In genomic region chr15:81937098-81937972, GRCm38 (mm10) we compare ENCODE assay signal across 8 mouse cellular contexts. TPM values are rescaled to one million over a fixed set of nuclear protein-coding genes. Genes with fewer than 3 reads are reported as not detected.
A peak's percentile ranks its signal among the peaks of the same experiment; 100 is the strongest.
DNase-seq lines count a peak whose midpoint lies in the region; ATAC-seq lines count a peak whose summit lies in the region.

No protein-coding gene starts in this region.

- H3K4me3 ChIP-seq in forebrain, embryonic 12.5 days (replicated peaks) = peak overlapping the region; percentile 51
- H3K4me3 ChIP-seq in midbrain, embryonic 16.5 days (ENCODE audit: low read depth, low read length) = peak overlapping the region; percentile 76

- intact Hi-C loops in left cerebral cortex, postnatal 14 days (cut with DNase I) = loop anchor here (5.0 kb wide), 1 partner anchor 50 kb away; the partner anchor contains the start of gene Xrcc6

- WGBS in forebrain, embryonic 12.5 days = 11% methylated on average over 19 of the region's 19 CpGs
- WGBS in midbrain, embryonic 16.5 days = 4% methylated on average over 19 of the region's 19 CpGs

- peaks cover 40% of the 10 kb centered on the region for H3K4me1 ChIP-seq in forebrain, embryonic 12.5 days
- peaks cover 28% of the 10 kb centered on the region for H3K4me1 ChIP-seq in midbrain, embryonic 16.5 days (ENCODE audit: control insufficient read depth, insufficient read depth, low read length)

- peaks cover 12% of the 10 kb centered on the region for H3K27me3 ChIP-seq in forebrain, embryonic 12.5 days
- H3K27me3 ChIP-seq in midbrain, embryonic 16.5 days (ENCODE audit: control insufficient read depth, insufficient read depth, low read depth, low read length) = no peaks in the 10 kb centered on the region

- no peaks in the 10 kb centered on the region for H3K36me3 ChIP-seq in forebrain, embryonic 12.5 days (replicated peaks)
- peaks cover 3% of the 10 kb centered on the region for H3K36me3 ChIP-seq in midbrain, embryonic 16.5 days (ENCODE audit: control insufficient read depth, insufficient read depth, low read length)

- DNase-seq in Muller cell, postnatal 12 days (ENCODE audit: inconsistent ontology term) = peak; percentile 45
- DNase-seq in adrenal gland, postnatal 36 days = peak; percentile 58 to 78
- DNase-seq in heart, postnatal 4 days = peak; percentile 43
- DNase-seq in left cerebral cortex, postnatal 14 days (ENCODE audit: low spot score in 2 of 2) = peak; percentile 73 to 82
- DNase-seq in gastrocnemius, postnatal 4 days (ENCODE audit: low spot score in 2 of 2) = no peak

- peak overlapping the region; percentile 66 for H3K9ac ChIP-seq in forebrain, embryonic 12.5 days
- H3K9ac ChIP-seq in midbrain, embryonic 16.5 days (ENCODE audit: low read depth, low read length) = peak overlapping the region; percentile 76

- H3K9me3 ChIP-seq in forebrain, embryonic 12.5 days = no peaks in the 10 kb centered on the region
- no peaks in the 10 kb centered on the region for H3K9me3 ChIP-seq in midbrain, embryonic 16.5 days (replicated peaks; ENCODE audit: control insufficient read depth, low read length, poor library complexity, severe bottlenecking)

- peak overlapping the region; percentile 72 for H3K4me2 ChIP-seq in forebrain, embryonic 12.5 days
- H3K4me2 ChIP-seq in midbrain, embryonic 16.5 days (ENCODE audit: low read length) = peak overlapping the region; percentile 61

- ATAC-seq in forebrain, embryonic 12.5 days (ENCODE audit: low FRiP score) = peak; percentile 58
- ATAC-seq in midbrain, embryonic 16.5 days = peak; percentile 47
- no peak for ATAC-seq in monocyte, adult 5-6 weeks (replicated peaks; ENCODE audit: insufficient number of reproducible peaks, low FRiP score, low TSS enrichment, poor library complexity, severe bottlenecking)

- H3K27ac ChIP-seq in forebrain, embryonic 12.5 days = peak overlapping the region; percentile 65
- peak overlapping the region; percentile 88 for H3K27ac ChIP-seq in midbrain, embryonic 16.5 days (ENCODE audit: low read length)

RNA-seq across cellular contexts. Expression of gene Csdc2, which starts 0.8 kb away (rescaled TPM):
- total RNA-seq in adrenal gland, postnatal 36 days (2021) = 10 to 100 TPM; 12.4 to 16.0 TPM
- polyA plus RNA-seq in forebrain, embryonic 12.5 days (2016; fragmentation: Nextera tagmentation; extraction: Ambion mirVana) = 35.8 and 39.9 TPM in 2 replicates
- 1 to 10 TPM; 6.3 to 8.8 TPM for total RNA-seq in heart, postnatal 4 days (2021)
- total RNA-seq in left cerebral cortex, postnatal 14 days (2021) = 100 to 1,000 TPM; 109 to 112 TPM
- 241 and 293 TPM in 2 replicates for polyA plus RNA-seq in midbrain, embryonic 16.5 days (2015; fragmentation: Nextera tagmentation; extraction: Ambion mirVana)
- 0.19 TPM in 1 of 3 replicates, not detected in the others for total RNA-seq in monocyte, adult 5-6 weeks (2017)
- 1 to 10 TPM; 9.1 to 9.4 TPM for total RNA-seq in gastrocnemius, postnatal 4 days (2021)

RNA-seq across cellular contexts. Expression of gene Polr3h, which starts 11.3 kb away (rescaled TPM):
- total RNA-seq in adrenal gland, postnatal 36 days (2021) = 10 to 100 TPM; 23.5 to 24.9 TPM
- polyA plus RNA-seq in forebrain, embryonic 12.5 days (2016; fragmentation: Nextera tagmentation; extraction: Ambion mirVana) = 69.8 and 75.6 TPM in 2 replicates
- 1 to 10 TPM; 7.9 to 9.1 TPM for total RNA-seq in heart, postnatal 4 days (2021)
- 10 to 100 TPM; 52.8 to 53.9 TPM for total RNA-seq in left cerebral cortex, postnatal 14 days (2021)
- polyA plus RNA-seq in midbrain, embryonic 16.5 days (2015; fragmentation: Nextera tagmentation; extraction: Ambion mirVana) = 74.3 and 77.2 TPM in 2 replicates
- total RNA-seq in monocyte, adult 5-6 weeks (2017) = 7.9 to 13.7 TPM (median 8.1 TPM) in 3 replicates
- total RNA-seq in gastrocnemius, postnatal 4 days (2021) = 10 to 100 TPM; 14.1 to 16.5 TPM

RNA-seq across cellular contexts. Expression of gene Pmm1, which starts 23.4 kb away (rescaled TPM):
- 10 to 100 TPM; 51.1 to 90.8 TPM for total RNA-seq in adrenal gland, postnatal 36 days (2021)
- 42.0 and 44.0 TPM in 2 replicates for polyA plus RNA-seq in forebrain, embryonic 12.5 days (2016; fragmentation: Nextera tagmentation; extraction: Ambion mirVana)
- 10 to 100 TPM; 21.1 to 22.2 TPM for total RNA-seq in heart, postnatal 4 days (2021)
- total RNA-seq in left cerebral cortex, postnatal 14 days (2021) = 100 to 1,000 TPM; 190 to 201 TPM
- polyA plus RNA-seq in midbrain, embryonic 16.5 days (2015; fragmentation: Nextera tagmentation; extraction: Ambion mirVana) = 81.4 and 107 TPM in 2 replicates
- 6.8 to 24.4 TPM (median 11.1 TPM) in 3 replicates for total RNA-seq in monocyte, adult 5-6 weeks (2017)
- 10 to 100 TPM; 20.3 to 21.6 TPM for total RNA-seq in gastrocnemius, postnatal 4 days (2021)

RNA-seq across cellular contexts. Expression of gene 1700029P11Rik, which starts 43.0 kb away (rescaled TPM):
- not detected for total RNA-seq in adrenal gland, postnatal 36 days (2021)
- polyA plus RNA-seq in forebrain, embryonic 12.5 days (2016; fragmentation: Nextera tagmentation; extraction: Ambion mirVana) = not detected in 2 replicates
- total RNA-seq in heart, postnatal 4 days (2021) = not detected
- not detected for total RNA-seq in left cerebral cortex, postnatal 14 days (2021)
- polyA plus RNA-seq in midbrain, embryonic 16.5 days (2015; fragmentation: Nextera tagmentation; extraction: Ambion mirVana) = not detected in 2 replicates
- not detected in 3 replicates for total RNA-seq in monocyte, adult 5-6 weeks (2017)
- not detected for total RNA-seq in gastrocnemius, postnatal 4 days (2021)

RNA-seq across cellular contexts. Expression of gene Xrcc6, which starts 50.3 kb away (rescaled TPM):
- total RNA-seq in adrenal gland, postnatal 36 days (2021) = 10 to 100 TPM; 55.2 to 81.1 TPM
- polyA plus RNA-seq in forebrain, embryonic 12.5 days (2016; fragmentation: Nextera tagmentation; extraction: Ambion mirVana) = 58.5 and 64.4 TPM in 2 replicates
- total RNA-seq in heart, postnatal 4 days (2021) = 10 to 100 TPM; 26.6 to 27.4 TPM
- total RNA-seq in left cerebral cortex, postnatal 14 days (2021) = 10 to 100 TPM; 18.7 to 23.9 TPM
- polyA plus RNA-seq in midbrain, embryonic 16.5 days (2015; fragmentation: Nextera tagmentation; extraction: Ambion mirVana) = 36.5 and 37.3 TPM in 2 replicates
- total RNA-seq in monocyte, adult 5-6 weeks (2017) = 37.3 to 62.6 TPM (median 61.9 TPM) in 3 replicates
- total RNA-seq in gastrocnemius, postnatal 4 days (2021) = 10 to 100 TPM; 26.2 to 28.6 TPM

Comparison
In these comparisons a context has a peak if more than half of its experiments do, and no peak if none do; other contexts are left out.
1. DNase-seq: peak in Muller cell, postnatal 12 days (single experiment), adrenal gland, postnatal 36 days (2 of 2), heart, postnatal 4 days (single experiment) and left cerebral cortex, postnatal 14 days (2 of 2); none in gastrocnemius, postnatal 4 days (0 of 2).
2. RNA of gene Csdc2, which starts 0.8 kb away (total RNA-seq): 109 to 112 TPM in left cerebral cortex, postnatal 14 days; 12.4 to 16.0 TPM in adrenal gland, postnatal 36 days, 9.1 to 9.4 TPM in gastrocnemius, postnatal 4 days, 6.3 to 8.8 TPM in heart, postnatal 4 days and 0.19 TPM in monocyte, adult 5-6 weeks; every median in the first group is over 4 times any median in the second.